Mouse (Mus musculus) activated CD4-positive, CD25-positive, alpha-beta regulatory T cell, adult 4 months (primary cell): ENCODE measurements around the gene Gm44596. TPM values are rescaled to one million over a fixed set of nuclear protein-coding genes. Genes with fewer than 3 reads are reported as not detected.
"Not testable (repeated sequence)": the region's sequence is repeated elsewhere in the genome, so short reads cannot be mapped to it uniquely, and the experiment has no call there.

Experiments used
- ATAC-seq: one replicate; pipeline ENCODE4 v1.8.0; 2017
- polyA plus RNA-seq, 2 experiments: library from polyadenylated mRNA; unstranded; fragments of 100-300 nt; shearing (Covaris generic); gene quantifications; one replicate each; pipeline ENCODE4 v1.2.1; 2017

Gm44596 gene
- polyA plus RNA-seq: not detected

DNA sequence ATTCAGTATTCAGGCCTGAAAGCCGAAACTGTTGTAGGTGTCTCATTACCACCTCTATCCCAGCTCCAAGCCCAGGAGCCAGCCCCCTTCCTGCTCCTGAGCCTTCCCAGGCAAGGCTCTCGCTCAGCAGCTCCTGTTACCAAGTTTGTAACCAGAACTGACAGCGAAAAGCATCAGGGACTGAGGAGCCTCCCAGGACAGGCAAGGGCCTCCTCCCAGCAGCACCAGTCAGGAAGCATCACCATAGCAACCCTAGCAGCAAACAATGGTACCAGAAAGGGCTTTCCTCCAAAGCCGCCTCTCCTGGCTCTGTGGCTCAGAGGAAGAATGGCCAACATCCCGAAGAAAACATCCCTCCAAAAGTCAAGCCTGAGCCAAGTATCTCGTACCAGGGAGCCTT, at the start of gene Gm44596, which contains the start of gene Tex52:
TSS of gene Gm44596 (plus strand) at position 312 of the 400 bp plus-strand sequence.
TSS of gene Tex52 (plus strand) at position 265 of the 400 bp plus-strand sequence.
- ATAC-seq: no peak

DNA sequence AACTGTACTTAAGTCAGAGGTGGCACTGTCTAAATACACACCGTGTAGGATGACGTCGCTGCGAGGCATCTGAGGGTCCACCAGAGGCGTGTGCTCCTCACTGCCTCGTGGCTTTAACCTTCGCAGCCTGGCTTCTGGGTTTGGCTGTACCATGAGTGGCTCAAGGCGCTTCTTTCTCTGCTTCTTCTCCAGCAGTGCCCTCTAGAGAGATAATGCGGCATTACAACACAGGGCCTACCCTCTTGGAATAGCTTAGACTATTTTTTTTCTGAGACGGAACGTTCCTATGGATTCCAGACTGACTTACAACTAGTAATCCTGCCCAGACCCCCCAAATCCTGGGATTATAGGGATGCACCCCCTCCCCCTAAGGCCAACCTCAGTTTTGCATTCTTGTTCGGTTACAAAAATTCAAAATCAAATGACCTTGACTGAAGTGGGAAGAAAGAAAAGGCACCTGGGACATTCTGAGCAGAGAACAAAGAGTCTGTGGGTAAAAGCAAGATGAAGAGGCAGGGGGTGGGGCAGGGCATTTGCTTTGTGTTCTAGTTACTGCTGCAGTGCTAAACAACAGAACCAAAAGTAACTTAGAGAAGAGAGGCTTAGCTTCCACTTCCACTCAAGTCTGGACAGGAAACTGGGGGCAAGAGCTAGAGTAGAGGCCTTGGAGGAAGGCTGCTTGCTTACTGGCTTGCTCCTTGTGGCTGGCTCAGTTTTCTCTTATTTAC, 40.7 kb upstream of the Gm44596 start:
- ATAC-seq: peak; percentile 79

DNA sequence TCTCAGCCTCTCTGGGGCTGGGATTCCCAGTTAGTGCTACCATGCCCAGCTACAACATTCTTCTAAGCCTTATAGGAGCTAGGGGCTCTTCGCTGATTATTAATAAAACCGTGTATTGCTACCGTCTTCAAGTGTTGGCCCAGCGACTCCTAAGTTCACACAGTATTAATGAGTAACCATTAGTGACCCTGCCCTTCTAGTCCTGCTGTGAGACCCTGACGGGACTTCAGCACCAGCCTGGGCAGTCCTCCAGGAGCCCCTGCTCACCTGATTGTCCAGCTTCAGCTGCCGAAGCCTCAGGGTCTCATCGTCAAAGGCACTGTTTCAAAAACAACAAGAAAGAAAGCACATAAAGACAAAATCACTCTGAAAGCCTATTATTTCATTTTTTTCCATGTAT, 37.8 kb upstream of the Gm44596 start:
- no peak for ATAC-seq

DNA sequence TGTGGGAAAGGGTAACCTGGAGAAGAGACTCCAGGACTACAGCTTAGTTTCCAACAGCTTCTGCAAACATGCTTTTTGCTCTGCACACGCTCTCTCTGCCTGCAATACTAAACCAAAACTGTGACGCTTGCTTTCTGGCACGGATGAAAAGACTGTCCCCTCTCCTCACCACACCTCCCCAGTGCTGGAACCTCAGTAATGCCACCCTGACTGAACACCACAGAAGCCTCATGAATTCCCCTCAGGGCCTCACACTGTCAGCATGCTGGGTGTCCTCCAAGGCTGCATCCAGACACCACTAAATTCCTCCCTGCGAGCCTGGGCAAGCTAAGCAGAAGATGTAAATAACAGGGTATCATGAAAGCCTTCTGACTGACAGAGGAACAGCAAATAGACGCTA, 36.4 kb upstream of the Gm44596 start:
- ATAC-seq: no peak

DNA sequence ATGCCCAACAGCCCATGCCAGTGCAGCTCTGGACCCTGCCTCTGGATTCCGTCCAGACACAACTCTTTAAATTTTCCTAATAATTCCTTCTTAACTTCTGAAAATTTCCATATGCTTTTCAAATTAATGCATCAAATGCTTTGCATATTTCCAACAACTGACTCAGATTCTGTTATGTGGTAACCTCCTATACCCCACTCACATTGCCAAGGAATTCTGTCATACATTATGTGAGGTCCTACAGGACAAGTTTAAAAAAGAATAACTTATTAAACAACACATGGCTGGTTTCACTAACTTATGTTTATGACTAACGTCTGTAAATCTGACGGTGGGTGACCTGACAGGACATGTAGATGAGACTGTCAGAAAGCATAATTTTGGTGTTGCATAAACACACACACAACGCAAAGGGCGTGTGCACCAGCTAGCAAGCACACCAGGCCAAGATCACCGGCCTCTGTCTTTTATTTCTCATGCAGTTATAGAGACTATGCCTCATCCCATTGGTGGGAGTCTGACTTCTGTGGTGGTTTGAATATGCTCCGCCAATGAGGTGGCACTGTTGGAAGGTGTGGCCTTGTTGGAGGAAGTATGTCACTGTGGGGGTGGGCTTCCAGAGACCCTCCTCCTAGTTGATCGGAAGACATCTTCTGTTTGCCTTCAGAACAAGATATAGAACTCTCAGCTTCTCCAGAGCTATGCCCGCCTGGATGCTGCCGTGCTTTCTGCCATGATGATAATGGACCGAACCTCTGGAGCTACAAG, 33.2 kb upstream of the Gm44596 start:
- ATAC-seq: no peak

DNA sequence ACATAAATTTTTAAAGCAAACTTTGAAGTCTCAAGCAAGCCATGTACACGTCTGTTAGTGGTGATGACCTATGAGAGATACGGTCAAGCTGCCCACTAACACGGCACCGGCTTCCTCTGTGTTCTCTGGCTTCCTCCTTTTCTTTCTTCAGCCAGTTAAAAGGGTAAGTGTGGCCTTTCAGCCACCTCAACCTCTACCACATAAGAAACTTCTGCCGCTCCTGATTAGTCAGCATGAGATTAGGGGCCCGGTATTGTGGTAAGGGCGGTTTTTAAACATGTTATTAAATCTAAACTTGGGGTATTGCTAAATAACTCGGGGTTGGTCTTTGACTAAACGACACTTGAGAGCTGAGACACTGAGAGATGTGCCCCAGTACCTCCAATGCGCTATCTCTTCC, 29.7 kb upstream of the Gm44596 start:
- ATAC-seq: no peak

DNA sequence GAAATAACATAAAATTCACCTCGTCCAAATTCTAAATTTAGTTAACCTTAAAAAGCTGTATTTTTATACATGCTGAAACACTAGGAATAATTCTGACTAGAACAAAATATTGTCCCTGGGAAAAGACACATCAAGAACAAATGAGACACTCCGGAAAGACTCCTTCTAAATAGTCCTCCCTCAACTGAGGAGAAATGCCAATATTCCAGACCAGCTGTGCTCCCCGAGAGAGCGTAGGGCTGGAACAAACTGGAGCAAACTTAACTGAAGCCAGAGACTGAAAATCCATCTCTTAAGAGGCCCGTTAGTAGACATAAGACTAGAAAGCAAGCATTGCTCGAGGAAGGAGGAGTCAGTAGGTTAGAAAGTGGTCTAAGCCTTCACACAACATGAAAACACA, 28.5 kb upstream of the Gm44596 start:
- ATAC-seq: no peak

DNA sequence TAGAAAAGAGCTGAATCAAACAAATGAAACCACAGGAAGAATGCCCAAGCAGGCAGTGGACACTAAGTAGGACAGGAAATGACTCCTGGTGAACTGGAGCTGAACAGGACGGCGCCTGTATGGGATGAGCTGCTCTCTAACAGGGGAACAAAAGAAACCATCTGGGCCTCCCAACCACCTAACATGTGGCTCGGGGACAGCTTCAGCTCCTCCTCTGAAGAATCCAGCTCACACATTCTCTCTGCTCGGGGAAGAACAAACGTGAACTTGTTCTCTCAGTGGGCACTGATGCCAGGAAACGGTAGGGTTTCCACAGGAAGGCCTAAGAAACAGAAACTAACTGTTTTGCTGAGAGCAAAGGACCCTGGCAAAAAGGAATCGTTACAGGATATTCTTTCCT, 25.6 kb upstream of the Gm44596 start:
- no peak for ATAC-seq

DNA sequence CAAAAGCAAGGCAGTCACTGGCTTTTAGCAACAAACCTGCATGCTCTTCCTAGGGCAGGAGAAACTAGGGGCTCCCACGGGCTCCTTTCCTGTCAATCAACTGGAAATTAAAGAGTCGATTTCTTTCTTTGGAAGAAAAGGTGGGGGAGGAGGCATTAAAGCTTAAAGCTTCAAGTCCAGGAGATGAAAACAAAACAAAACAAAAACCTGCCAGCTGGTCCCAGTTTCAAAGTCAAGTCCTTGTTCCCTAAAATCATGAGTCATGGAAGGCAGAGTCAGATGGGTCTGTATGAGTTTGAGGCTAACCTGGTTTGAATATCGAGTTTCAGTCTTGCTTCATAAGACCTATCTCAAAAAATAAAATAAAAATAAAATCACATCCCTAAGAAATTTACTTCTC, 21.2 kb upstream of the Gm44596 start:
- no peak for ATAC-seq

DNA sequence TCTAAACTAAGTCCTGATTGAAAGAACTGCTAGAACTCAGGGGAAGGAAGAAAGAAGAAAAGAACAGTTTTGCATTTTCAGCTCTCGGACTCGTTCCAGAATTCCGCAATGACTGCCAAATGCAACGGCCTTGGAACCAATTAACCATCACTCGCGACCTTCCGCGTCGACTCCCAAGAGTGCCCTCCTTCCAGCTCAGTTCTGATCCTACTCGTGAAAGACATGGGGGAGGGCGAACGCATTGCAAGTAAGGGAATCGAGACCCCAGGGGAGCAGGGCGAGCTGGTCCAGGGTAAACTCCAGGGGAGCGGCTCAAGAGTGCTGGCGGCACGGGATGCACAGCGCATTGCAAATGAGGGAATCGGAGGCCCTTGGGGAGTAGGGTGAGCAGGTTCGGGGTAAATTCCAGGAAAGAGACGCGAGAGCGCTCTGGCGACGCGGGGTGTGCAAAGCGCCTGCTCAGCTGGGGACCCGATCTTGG, 20.1 kb upstream of the Gm44596 start:
- no peak for ATAC-seq

DNA sequence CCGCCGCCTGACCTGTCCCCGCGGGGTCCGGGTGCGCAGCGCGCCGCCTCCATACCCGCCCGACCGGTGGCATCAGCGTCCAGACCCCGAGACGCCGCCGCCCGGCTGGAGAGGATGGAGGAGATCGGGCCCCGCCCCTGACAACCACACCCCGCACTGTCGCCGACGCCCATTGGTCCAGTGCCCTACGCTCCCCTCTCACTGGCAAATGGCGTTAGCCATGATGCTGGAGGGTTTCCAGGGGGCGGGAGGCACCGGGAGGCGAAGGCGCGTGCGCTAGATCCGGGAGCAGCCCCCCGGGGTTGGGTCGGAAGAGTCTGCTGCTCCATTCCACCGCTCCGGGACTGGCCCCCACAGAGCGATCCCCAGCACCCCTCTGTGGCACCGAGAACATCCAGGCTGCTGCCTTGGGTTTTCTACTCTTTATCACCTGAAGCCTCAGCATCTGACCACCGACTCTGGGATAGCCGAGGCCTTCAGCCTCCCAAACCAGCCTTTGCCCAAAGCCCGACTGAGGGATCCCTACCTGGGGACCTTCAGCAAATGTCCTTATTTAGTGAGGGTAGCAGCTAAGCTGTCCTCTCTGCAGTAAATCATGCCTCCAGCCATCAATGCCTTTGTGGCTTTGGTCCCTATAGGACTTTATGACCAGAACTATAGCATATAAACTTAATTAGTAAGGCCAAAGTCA, 19.4 kb upstream of the Gm44596 start, which contains the start of gene Tulp3:
TSS of gene Tulp3 (minus strand) at position 126 of the 691 bp plus-strand sequence.
- ATAC-seq: peak; percentile 97

DNA sequence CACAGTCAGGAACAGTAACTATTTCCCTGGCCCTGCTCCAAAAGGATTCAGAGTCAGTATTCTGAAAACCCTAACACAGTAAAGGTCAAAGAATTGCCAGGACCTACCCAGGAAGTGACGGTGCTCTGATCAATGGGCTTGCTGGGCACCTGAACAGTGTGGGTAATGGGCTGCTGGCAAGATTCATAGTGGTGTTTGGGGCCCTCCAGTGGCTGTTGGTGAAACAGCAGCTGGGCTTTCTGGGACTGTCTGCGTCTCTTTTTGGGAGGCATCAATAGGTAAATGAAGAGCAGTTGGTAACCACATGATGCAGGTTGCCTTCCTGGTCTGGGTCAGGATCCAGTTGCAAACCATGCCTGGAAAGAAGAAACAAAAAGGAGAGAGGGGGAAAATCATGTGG, 16.3 kb upstream of the Gm44596 start:
- peak; percentile 34 for ATAC-seq

DNA sequence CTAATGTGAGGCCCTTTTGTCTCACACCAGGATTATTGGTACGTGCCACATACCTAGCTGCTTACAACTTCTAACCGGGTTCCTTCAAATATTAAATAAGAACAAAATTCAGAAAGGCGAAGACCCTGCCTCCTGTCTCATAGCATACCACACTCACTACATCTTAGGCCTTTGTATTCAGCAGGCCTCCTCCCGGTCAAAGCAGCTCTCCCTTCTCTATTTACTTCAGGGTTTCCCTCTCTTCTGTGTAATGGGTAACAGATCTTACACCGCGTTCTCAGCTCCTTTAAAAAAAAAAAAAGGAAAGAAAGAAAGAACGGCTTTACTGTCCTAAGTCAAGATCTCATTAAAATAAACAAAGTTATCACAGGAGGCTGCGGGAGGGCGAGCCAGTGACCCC, 13.4 kb upstream of the Gm44596 start:
- ATAC-seq: no peak

DNA sequence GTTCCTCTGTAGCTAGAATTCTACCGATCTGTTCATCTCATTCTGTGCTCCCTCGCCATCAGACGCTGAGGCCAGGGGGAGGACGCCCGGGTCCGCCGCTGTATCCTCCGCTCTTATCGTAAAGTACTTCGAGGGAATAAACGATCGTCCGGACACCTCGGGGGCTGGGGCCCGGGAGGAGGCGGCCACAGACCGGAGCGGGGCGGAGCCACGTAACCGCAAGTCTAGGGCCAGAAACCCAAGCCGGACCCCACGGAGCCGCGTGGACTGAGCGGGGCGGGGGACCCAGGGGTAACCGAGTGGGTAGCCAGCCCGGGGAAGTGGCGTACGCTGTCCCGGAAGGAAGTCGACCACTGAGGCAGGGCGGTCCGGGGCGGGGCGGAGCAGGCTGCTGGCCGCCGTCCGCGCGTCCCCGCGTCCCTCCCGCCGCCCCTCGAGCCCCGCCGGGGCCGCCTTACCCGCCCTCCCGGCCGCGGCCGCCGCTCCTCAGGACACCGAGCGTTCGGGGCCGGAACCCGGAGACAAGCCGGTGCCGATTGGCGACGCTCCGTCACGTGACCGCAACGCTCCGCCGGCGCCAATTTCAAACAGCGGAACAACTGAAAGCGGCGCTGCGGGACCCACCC, 12.8 kb upstream of the Gm44596 start, which contains the start of the genes Rhno1 and Foxm1:
TSS of gene Rhno1 (minus strand) at position 531 of the 626 bp plus-strand sequence.
TSS of gene Foxm1 (plus strand) at position 587 of the 626 bp plus-strand sequence.
- peak; percentile 86 for ATAC-seq

DNA sequence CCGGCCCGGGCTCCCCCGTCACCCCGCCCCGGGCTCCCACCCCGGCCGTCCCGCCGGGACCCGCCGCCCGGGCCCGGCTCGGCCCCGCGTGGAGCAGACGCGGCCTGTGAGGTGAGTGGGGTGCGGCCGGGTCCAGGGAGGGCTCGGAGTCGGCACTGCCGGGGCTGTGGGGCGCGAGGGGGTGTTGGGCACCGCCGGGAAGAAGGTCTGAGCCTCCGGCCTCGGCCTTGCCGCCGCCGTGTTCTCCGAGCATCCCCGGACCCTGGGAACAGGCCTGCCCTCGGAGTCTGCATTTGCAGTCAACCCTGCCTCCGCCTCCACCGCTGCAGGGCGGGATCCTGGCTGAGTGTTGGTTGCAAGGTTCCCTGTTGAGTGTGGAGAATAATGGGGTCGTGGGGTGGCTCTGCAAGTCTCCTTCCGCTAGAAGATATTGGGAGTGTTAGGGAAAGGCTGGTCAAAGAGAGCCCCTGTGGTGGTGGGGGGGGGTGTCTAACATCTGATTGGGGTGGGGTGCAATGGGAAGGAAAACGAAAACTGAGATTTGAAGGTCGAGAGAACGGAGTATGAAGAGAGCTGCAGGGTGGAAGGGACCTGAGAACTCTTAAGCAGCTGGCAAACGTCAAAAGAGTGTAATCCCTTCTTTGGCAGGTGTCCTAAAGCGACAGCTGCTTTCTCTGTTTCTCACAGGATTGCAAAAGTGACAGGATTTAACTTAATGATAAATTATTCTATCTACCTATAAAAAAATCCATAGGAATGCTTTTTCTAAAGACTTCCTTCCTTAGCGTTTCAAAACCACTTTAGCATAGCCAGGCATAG, 12.1 kb upstream of the Gm44596 start:
- ATAC-seq: no peak

DNA sequence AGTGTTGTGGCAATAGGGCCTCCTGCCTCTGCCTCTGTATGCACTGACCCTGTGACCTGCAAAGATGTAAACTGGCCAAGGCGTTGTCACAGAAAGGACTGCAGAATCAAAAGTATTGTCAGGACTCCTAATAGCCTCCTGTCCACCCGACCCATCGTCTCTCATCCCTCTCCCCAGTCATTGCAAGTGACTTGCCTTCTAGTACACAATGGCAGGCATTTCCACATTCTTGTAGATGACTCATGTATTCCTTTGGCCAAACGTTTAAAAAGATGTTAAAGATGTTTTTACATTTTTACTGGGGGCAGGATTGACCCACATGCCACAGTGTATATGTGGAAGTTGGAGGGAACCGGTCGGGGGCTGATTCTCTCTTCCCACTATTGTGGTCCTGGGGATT, 10.6 kb upstream of the Gm44596 start:
- no peak for ATAC-seq

DNA sequence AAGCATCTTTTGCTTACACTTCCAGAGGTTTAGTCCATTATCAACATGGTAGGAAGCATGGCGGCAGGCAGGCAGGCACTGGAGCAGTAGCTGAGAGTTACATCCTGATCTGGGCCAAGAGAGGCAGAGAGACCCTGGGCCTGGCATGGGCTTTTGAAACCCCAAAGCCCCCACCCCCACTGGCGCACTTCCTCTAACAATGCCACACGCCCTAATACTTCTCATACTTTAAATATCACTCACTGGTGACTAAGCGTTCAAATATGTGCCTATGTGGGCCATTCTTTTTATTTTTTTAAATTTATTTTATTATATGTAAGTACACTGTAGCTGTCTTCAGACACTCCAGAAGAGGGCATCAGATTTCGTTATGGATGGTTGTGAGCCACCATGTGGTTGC, 8.8 kb upstream of the Gm44596 start:
- no peak for ATAC-seq

DNA sequence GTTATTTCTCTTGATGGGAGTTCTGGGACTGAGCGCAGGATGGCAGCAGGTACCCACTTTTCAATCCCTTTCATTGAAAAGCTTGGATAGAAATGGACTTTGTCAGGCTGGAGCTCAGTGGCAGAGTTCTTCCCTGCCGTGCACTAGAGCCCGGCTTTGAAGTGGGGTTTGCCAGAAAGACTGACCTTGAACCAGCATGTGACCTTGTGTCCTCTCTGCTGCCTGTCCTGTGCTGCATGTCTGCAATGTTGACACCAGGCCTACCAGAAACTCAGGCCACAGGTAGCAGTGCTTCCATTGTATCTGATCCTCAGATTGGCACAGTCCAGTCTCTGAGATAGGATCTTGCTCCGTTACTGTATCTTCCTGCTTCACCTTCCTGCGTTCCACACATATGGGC, 5.3 kb upstream of the Gm44596 start:
- ATAC-seq: no peak

DNA sequence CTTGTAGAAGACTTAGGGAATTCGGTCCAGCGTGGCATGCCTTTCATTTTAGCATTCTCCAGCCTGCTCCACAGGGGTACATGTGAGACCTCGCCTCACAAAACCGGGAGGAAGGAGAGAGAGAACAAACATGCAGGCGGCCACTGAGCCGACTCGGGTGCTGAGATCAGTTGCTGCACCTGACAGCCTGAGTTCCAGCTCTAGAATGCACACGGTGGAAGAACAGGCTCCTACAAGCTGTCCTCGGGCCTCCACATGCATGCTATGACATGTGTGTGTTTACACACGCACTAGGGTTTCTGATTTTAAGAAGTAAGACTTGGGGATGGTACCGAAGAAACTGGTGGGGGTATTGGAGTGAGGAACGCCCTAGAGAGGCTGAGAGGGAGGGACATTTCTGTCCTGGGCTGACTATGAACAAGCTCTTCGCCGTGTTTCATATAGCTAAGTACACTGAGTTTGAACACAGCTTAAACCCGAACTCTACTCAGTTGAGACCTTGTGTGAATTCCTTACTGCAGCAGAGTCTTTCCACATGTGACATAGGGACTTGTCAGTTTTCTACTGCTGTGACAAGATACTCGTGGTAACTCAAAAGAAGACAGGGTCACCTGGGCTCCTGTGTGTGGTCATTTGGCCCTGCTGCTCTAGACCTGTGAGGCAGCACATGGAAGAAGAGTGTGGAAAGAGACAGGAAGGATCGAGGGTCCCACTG, 1.2 kb downstream of the Gm44596 start:
- ATAC-seq: no peak

DNA sequence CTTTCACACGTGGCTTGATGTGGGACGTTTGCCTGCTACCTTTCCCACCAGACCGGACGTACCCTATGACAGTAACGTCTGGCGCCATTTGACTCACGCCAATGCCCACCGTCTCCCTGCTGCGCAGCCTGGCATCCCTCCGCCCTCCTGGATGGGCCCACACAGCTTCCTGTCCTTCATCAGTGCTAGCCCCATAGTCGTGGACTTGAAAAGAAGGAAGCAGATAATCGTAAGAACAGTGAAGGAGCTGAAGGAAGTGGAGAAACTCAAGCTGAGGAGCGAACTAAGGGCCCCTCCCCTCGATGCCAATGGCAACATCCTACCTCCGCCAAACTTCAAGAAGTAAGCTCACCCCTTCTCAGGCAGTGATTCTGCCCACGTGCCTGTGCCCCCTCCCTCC, 4.3 kb downstream of the Gm44596 start:
- ATAC-seq: no peak

DNA sequence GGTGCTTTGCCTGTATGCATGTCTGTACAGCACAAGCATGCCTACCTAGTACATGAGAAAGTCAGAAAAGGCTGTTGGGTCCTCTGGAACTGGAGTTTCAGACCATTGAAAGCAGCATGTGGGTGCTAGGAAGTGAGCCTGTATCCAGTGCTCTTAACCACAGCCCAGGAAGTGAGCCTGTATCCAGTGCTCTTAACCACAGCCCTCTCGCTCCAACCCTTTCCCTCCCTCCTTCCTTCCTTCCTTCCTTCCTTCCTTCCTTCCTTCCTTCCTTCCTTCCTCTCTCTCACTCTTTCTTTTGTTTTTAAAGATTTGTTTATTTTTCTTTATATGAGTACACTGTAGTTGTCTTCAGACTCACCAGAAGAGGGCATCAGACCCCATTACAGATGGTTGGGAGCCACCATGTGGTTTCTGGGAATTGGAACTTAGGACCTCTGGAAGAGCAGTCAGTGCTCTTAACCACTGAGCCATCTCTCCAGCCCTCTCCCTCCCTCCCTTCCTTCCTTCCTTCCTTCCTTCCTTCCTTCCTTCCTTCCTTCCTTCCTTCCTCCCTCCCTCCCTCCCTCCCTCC, 5.4 kb downstream of the Gm44596 start:
- not testable (repeated sequence) for ATAC-seq
